Mouse (Mus musculus): ENCODE measurements around the gene Teddm1a. TPM values are rescaled to one million over a fixed set of nuclear protein-coding genes. Genes with fewer than 3 reads are reported as not detected.

Teddm1a gene
- total and polyA plus RNA-seq, 3 experiments = not detected

GRCm38 (mm10) chr1:153940986-153941385 lies 49.4 kb downstream of the Teddm1a start:
- H3K4me2 ChIP-seq (ENCODE audit: insufficient read depth, low read depth, poor library complexity, severe bottlenecking) = no peak overlapping the region
- dilution Hi-C loops (cut with MboI; ENCODE audit: extremely low pct_ligation_motif_present, extremely low pct_unique_long_range_greater_than_20kb, low sequenced_read_pairs) (no loop called here), in situ Hi-C loops (cut with MboI; ENCODE audit: low pct_ligation_motif_present, low pct_unique_long_range_greater_than_20kb, low sequenced_read_pairs) (no loop called here)
- no peaks in the 10 kb centered on the region for H3K36me3 ChIP-seq (replicated peaks in 1 of 2; ENCODE audit: control insufficient read depth in 1 of 2, insufficient read depth in 1 of 2, low read length in 1 of 2)
- no peak overlapping the region for H3K27ac ChIP-seq (ENCODE audit: insufficient read depth, low read depth)
- no peaks in the 10 kb centered on the region for H3K79me2 ChIP-seq (replicated peaks; ENCODE audit: control insufficient read depth, extremely low read depth, insufficient read depth, poor library complexity, severe bottlenecking)
- no peak overlapping the region for H3K9ac ChIP-seq (ENCODE audit: insufficient read depth, low read depth)
- no peaks in the 10 kb centered on the region for H3K27me3 ChIP-seq (replicated peaks)
- DNase-seq (ENCODE audit: extremely low read depth) = no peak
- no peak overlapping the region for H3K4me3 ChIP-seq (replicated peaks in 1 of 3; ENCODE audit: low read depth in 2 of 3, low read length in 2 of 3, poor library complexity in 1 of 3)
- no peaks in the 10 kb centered on the region for H3K4me1 ChIP-seq (ENCODE audit: control insufficient read depth in 1 of 2, insufficient read depth in 2 of 2)
- peaks cover 2% of the 10 kb centered on the region for H3K9me3 ChIP-seq (replicated peaks; ENCODE audit: low read length)
- TF ChIP-seq NELFE (IDR thresholded peaks at IDR 0.05; ENCODE audit: low read depth, low read length) (no peak), ELF1 (IDR thresholded peaks at IDR 0.05; ENCODE audit: low read depth, low read length) (no peak), CHD1 (IDR thresholded peaks at IDR 0.05; ENCODE audit: low read depth, low read length) (no peak), JUND (conservative IDR thresholded peaks at IDR 0.05; ENCODE audit: low read depth, low read length) (no peak), ZKSCAN1 (IDR thresholded peaks at IDR 0.05; ENCODE audit: borderline replicate concordance, low read depth, low read length) (no peak)

Other genes with a start within 250 kb of the Teddm1a start
- not detected in 2 replicates for gene Rgs8, start 238.7 kb upstream of the Teddm1a start, total RNA-seq (2012; rRNA removed)
- gene Rgs8, start 238.7 kb upstream of the Teddm1a start, total RNA-seq (2014; rRNA removed) = not detected in 2 replicates
- 0.03 TPM in 1 of 2 replicates, not detected in the other for gene Rgs8, start 238.7 kb upstream of the Teddm1a start, polyA plus RNA-seq (2012; ENCODE audit: insufficient read length, low read depth)
- gene Rgs16, start 151.4 kb upstream of the Teddm1a start, total RNA-seq (2012; rRNA removed) = 0.21 and 0.25 TPM in 2 replicates
- gene Rgs16, start 151.4 kb upstream of the Teddm1a start, total RNA-seq (2014; rRNA removed) = 0.15 TPM in 2 replicates
- 0.26 TPM in 1 of 2 replicates, not detected in the other for gene Rgs16, start 151.4 kb upstream of the Teddm1a start, polyA plus RNA-seq (2012; ENCODE audit: insufficient read length, low read depth)
- 7.5 and 8.4 TPM in 2 replicates for gene Rnasel, start 142.3 kb upstream of the Teddm1a start, total RNA-seq (2012; rRNA removed)
- gene Rnasel, start 142.3 kb upstream of the Teddm1a start, total RNA-seq (2014; rRNA removed) = 9.2 and 9.7 TPM in 2 replicates
- 18.8 and 19.8 TPM in 2 replicates for gene Rnasel, start 142.3 kb upstream of the Teddm1a start, polyA plus RNA-seq (2012; ENCODE audit: insufficient read length, low read depth)
- not detected in 2 replicates for gene Rgsl1, start 47.6 kb upstream of the Teddm1a start, total RNA-seq (2012; rRNA removed)
- not detected in 2 replicates for gene Rgsl1, start 47.6 kb upstream of the Teddm1a start, total RNA-seq (2014; rRNA removed)
- gene Rgsl1, start 47.6 kb upstream of the Teddm1a start, polyA plus RNA-seq (2012; ENCODE audit: insufficient read length, low read depth) = 0.10 and 0.20 TPM in 2 replicates
- 0.04 TPM in 1 of 2 replicates, not detected in the other for gene Teddm1b, start 17.4 kb upstream of the Teddm1a start, total RNA-seq (2012; rRNA removed)
- gene Teddm1b, start 17.4 kb upstream of the Teddm1a start, total RNA-seq (2014; rRNA removed) = not detected in 2 replicates
- gene Teddm1b, start 17.4 kb upstream of the Teddm1a start, polyA plus RNA-seq (2012; ENCODE audit: insufficient read length, low read depth) = 0.10 TPM in 1 of 2 replicates, not detected in the other
- gene Glul, start 8.2 kb downstream of the Teddm1a start, total RNA-seq (2012; rRNA removed) = 22.6 and 23.0 TPM in 2 replicates
- gene Glul, start 8.2 kb downstream of the Teddm1a start, total RNA-seq (2014; rRNA removed) = 49.1 and 51.1 TPM in 2 replicates
- 45.2 and 58.7 TPM in 2 replicates for gene Glul, start 8.2 kb downstream of the Teddm1a start, polyA plus RNA-seq (2012; ENCODE audit: insufficient read length, low read depth)
- gene Teddm2, start 8.5 kb downstream of the Teddm1a start, total RNA-seq (2012; rRNA removed) = 0.04 TPM in 1 of 2 replicates, not detected in the other
- not detected in 2 replicates for gene Teddm2, start 8.5 kb downstream of the Teddm1a start, total RNA-seq (2014; rRNA removed)
- gene Teddm2, start 8.5 kb downstream of the Teddm1a start, polyA plus RNA-seq (2012; ENCODE audit: insufficient read length, low read depth) = not detected in 2 replicates

Measured in CH12.LX (cell line).